Mouse (Mus musculus) limb, embryonic 14.5 days (tissue): Measurements from ENCODE around the gene Nfam1. TPM values are rescaled to one million over a fixed set of nuclear protein-coding genes. Genes with fewer than 3 reads are reported as not detected.

Experiments
- ATAC-seq: fragments of 200-750 bp; cut with Nextera tagmentation; 2 replicates; pipeline ENCODE4 v1.8.0; 2017; ENCODE audit warnings: low read depth, moderate number of reproducible peaks, moderate TSS enrichment; ENCODE audit not compliant: low FRiP score
- DNase-seq: peaks from one replicate; pipeline ENCODE4 v3.0.0-alpha.2; 2015; ENCODE audit warnings: low spot score
- H3K27ac ChIP-seq: fragments of 300-500 bp; sonication (generic); replicated peaks from 2 replicates; pipeline ENCODE4 v1.5.1; 2014; ENCODE audit warnings: low read depth, mild to moderate bottlenecking, low read length, moderate library complexity, mixed read lengths
- H3K27me3 ChIP-seq: fragments of 300-500 bp; sonication (generic); 2 replicates; pipeline ENCODE4 v1.6.1; 2014; ENCODE audit warnings: low read length, mixed read lengths; ENCODE audit not compliant: control insufficient read depth, insufficient read depth
- H3K36me3 ChIP-seq: fragments of 300-500 bp; sonication (generic); 2 replicates; pipeline ENCODE4 v1.6.1; 2014; ENCODE audit warnings: mild to moderate bottlenecking, low read length, moderate library complexity, mixed read lengths; ENCODE audit not compliant: control insufficient read depth, insufficient read depth
- H3K4me1 ChIP-seq: fragments of 300-500 bp; sonication (generic); 2 replicates; pipeline ENCODE4 v1.6.1; 2014; ENCODE audit warnings: antibody characterized with exemption, low read length, mixed read lengths; ENCODE audit not compliant: control insufficient read depth, insufficient read depth
- H3K4me2 ChIP-seq: fragments of 300-500 bp; sonication (generic); replicated peaks from 2 replicates; pipeline ENCODE4 v1.6.1; 2014; ENCODE audit warnings: low read depth, mild to moderate bottlenecking, low read length, moderate library complexity; ENCODE audit not compliant: severe bottlenecking
- H3K4me3 ChIP-seq: fragments of 300-500 bp; sonication (generic); replicated peaks from 2 replicates; pipeline ENCODE4 v1.5.1; 2014; ENCODE audit warnings: low read length
- H3K9ac ChIP-seq: fragments of 300-500 bp; sonication (generic); 2 replicates; pipeline ENCODE4 v1.6.1; 2014; ENCODE audit warnings: mild to moderate bottlenecking, low read depth, low read length, moderate library complexity; ENCODE audit not compliant: severe bottlenecking
- H3K9me3 ChIP-seq: fragments of 300-500 bp; sonication (generic); 2 replicates; pipeline ENCODE4 v1.6.1; 2016; ENCODE audit warnings: low read length; ENCODE audit not compliant: control insufficient read depth
- POLR2A ChIP-seq: fragments of 200-500 bp; IDR thresholded peaks from 2 replicates; pipeline ENCODE4 v1.8.0; 2012; ENCODE audit warnings: inconsistent platforms, mild to moderate bottlenecking, moderate library complexity, borderline replicate concordance; ENCODE audit not compliant: insufficient read depth, insufficient read length; ENCODE audit errors: extremely low read depth
- WGBS: fragments of 180-500 bp; shearing (Covaris S2); extraction: QIAGEN DNeasy Blood & Tissue Kit; methylation state at CpG from one replicate; pipeline ENCODE4 v1.1.7; 2014; 5-methylcytosine and 5-hydroxymethylcytosine counted together
- polyA plus RNA-seq, 2 experiments: library from polyadenylated mRNA; depleted of rRNA in 1 of 2; stranded (reverse) in 1 of 2; unstranded in 1 of 2; fragments of >200 nt; fragmentation: Nextera tagmentation in 1 of 2; extraction: Ambion mirVana in 1 of 2; gene quantifications; 2 replicates each; pipeline versions ENCODE4 v1.2.1 to v1.2.3; 2012 to 2014

The Nfam1 gene
- polyA plus RNA-seq, 2 experiments, result 3.5 to 4.0 TPM

- Histone ChIP-seq H3K9ac (no peak overlapping the region), H3K4me1 (peaks cover 38% of the 10 kb centered on the region), H3K27ac (no peak overlapping the region)
Observed at GRCm38 (mm10) chr15:82992079-82992783, 40.9 kb downstream of the Nfam1 start.

GRCm38 (mm10) chr15:82989190-82989704 is 43.9 kb downstream of the Nfam1 start:
- WGBS, result 59% methylated on average over 6 of the region's 6 CpGs
- Histone ChIP-seq H3K27ac (no peak overlapping the region), H3K9ac (no peak overlapping the region), H3K4me3 (no peak overlapping the region), H3K4me1 (peaks cover 38% of the 10 kb centered on the region), H3K27me3 (peaks cover 5% of the 10 kb centered on the region), H3K36me3 (no peaks in the 10 kb centered on the region), H3K4me2 (no peak overlapping the region), H3K9me3 (no peaks in the 10 kb centered on the region)
- no peak for TF ChIP-seq POLR2A
- no peak for DNase-seq
- ATAC-seq, result no peak

More at GRCm38 (mm10) chr15:82992079-82992783, 40.9 kb downstream of the Nfam1 start:
- no peaks in the 10 kb centered on the region for H3K9me3 ChIP-seq
- DNase-seq (no peak), ATAC-seq (no peak)
- H3K36me3 ChIP-seq, result no peaks in the 10 kb centered on the region
- 66% methylated on average over 13 of the region's 13 CpGs for WGBS
- peaks cover 5% of the 10 kb centered on the region for H3K27me3 ChIP-seq
- no peak for TF ChIP-seq POLR2A
- H3K4me2 ChIP-seq, result no peak overlapping the region
- H3K4me3 ChIP-seq, result no peak overlapping the region

DNA sequence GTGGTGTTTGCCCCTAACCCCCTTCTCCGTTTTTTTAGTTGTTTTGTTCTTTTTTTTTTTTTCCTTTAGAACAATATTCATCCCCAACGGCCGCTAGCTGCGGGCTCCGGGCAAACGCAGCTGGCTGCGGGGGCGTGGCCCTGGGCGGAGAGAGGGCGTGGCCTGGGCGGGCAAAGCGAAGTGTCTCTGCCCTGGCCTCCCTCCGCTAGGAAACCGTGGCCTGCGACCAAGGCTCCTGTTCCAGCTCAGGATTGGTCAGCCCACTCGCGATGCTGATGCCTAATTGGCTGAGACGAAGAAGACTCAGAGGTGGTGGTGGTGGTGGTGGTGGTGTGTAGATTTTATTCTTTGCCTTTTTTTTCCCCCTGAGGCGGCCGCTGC is 45.4 kb downstream of the Nfam1 start, which contains the start of gene Tcf20:
Tcf20 (minus strand) TSS at position 141 of the 381 bp plus-strand sequence.
- DNase-seq (peak; percentile 92), ATAC-seq (peak; percentile 88)
- peak within 1 kb of the TSS; percentile 58 for H3K9ac ChIP-seq
- no peaks in the 10 kb centered on the region for H3K9me3 ChIP-seq
- peak within 1 kb of the TSS; percentile 92 for H3K4me2 ChIP-seq
- TF ChIP-seq POLR2A, result no peak
- H3K36me3 ChIP-seq, result no peaks in the 10 kb centered on the region
- no peak within 1 kb of the TSS for H3K27ac ChIP-seq
- H3K4me3 ChIP-seq, result peak within 1 kb of the TSS; percentile 52
- WGBS, result 1% methylated on average over 20 of the region's 20 CpGs
- peaks cover 48% of the 10 kb centered on the region for H3K4me1 ChIP-seq
- peaks cover 5% of the 10 kb centered on the region for H3K27me3 ChIP-seq

DNA sequence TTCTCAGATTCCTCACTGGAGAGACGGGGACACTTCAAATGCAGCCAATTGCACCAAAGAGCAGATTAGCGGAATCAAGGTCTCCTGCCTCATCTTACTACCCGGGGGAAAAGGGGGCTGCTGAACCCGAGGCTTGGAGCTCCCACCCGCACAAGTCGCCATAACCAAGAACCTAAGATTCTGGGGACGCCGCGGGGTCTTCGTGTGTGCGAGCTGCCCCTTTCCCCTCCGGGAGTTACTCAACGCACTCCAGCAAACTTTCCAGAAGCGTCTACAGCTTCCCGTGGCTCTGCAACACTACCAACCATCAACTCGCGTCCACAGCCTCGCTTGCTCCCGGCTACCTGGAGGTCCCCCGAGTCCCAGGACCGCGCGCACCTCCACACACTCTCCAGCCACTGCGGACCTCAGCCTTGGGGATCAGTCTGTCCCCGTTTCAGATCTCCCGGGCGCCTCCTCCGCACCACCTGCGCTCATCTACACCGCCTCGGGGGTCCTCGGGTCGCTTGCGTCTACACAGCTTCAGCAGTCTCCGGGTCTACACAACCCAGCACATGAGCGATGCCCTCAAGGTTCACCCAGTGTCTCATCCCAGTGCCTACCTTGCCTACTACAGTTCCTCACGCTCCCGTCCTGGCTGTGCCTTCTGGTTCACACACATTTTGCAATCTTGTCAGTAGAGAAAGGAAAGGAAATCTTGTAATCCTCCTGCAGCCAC is 45.9 kb downstream of the Nfam1 start:
- H3K4me3 ChIP-seq, result peak overlapping the region; percentile 52
- H3K9me3 ChIP-seq, result no peaks in the 10 kb centered on the region
- no peaks in the 10 kb centered on the region for H3K36me3 ChIP-seq
- peaks cover 53% of the 10 kb centered on the region for H3K4me1 ChIP-seq
- ATAC-seq (no peak), DNase-seq (no peak)
- peak overlapping the region; percentile 92 for H3K4me2 ChIP-seq
- no peak overlapping the region for H3K27ac ChIP-seq
- H3K9ac ChIP-seq, result peak overlapping the region; percentile 58
- WGBS, result 0% methylated on average over 36 of the region's 38 CpGs
- TF ChIP-seq POLR2A, result no peak
- H3K27me3 ChIP-seq, result peaks cover 5% of the 10 kb centered on the region

DNA sequence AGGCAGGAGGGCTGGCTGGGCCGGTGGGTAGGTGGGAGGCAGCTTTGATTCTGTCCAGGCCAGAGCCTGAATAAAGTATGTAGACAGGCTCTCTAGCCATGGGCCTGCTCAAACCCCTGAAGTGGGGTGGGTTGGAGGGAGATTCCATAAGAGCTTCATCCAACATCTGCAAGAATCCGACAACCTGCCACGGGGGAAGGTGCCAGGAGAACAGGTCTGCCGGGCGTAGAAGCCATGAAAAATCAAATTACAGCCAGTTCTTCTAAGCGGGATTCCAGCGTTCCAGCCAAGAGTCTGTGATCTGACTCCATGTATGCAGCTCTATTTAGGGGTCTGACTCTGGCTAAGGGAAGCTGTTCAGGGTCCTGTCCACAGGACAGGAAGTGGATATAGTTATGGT is 48.5 kb downstream of the Nfam1 start:
- DNase-seq (peak; percentile 59), ATAC-seq (no peak)
- Histone ChIP-seq H3K27me3 (no peaks in the 10 kb centered on the region), H3K4me1 (peaks cover 65% of the 10 kb centered on the region), H3K9ac (no peak overlapping the region), H3K27ac (peak overlapping the region; percentile 2; the same call in 1 of the 2 replicates), H3K4me3 (no peak overlapping the region), H3K9me3 (no peaks in the 10 kb centered on the region), H3K4me2 (peak overlapping the region; percentile 23), H3K36me3 (no peaks in the 10 kb centered on the region)
- WGBS, result 12% methylated on average over 7 of the region's 7 CpGs
- no peak for TF ChIP-seq POLR2A
